Mouse (Mus musculus) small intestine, adult 2 months (tissue): ENCODE data around the gene Gm28635.

Source experiments
- CTCF ChIP-seq: fragments of 200-500 bp; IDR thresholded peaks from 2 replicates; pipeline ENCODE4 v1.5.1; 2012; ENCODE audit warnings: low read depth, mild to moderate bottlenecking, control low read depth, inconsistent platforms, low read length, moderate library complexity, mixed read lengths; ENCODE audit not compliant: insufficient replicate concordance, insufficient read length; ENCODE audit errors: extremely low read depth
- POLR2A ChIP-seq: fragments of 200-500 bp; IDR thresholded peaks from 2 replicates; pipeline ENCODE4 v1.6.1; 2012; ENCODE audit warnings: low read depth, mild to moderate bottlenecking, control low read depth, inconsistent platforms, low read length, moderate library complexity

DNA sequence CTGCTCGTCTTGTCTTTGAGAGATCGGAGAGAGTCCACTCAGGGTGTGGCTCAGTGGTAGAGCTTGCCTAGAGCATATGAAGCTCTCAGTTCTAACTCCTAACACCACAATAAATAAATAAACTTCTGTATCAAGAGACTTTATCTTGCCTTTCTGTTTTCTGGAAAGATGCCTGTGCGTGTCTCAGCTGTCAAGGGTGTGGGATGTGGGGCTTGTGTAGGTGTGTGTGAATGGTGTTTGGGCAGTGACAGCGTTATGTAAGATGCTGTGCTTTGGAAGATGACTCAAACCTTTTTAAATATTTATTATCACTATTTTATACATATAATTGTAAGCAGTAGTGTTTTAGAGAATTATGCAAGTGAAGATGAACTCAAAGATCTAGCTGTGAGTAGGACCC, 103.7 kb downstream of the Gm28635 start:
- TF ChIP-seq POLR2A (no peak), CTCF (no peak)
